In genomic region chr14:73172196-73173011, GRCm38 (mm10) we compare ENCODE assay signal across 11 mouse cellular contexts. TPM values are rescaled to one million over a fixed set of nuclear protein-coding genes. Genes with fewer than 3 reads are reported as not detected.
DNase-seq lines count a peak whose midpoint lies in the region.
"Had no signal": no experiment of that assay in that cellular context is flagged by ENCODE, and none has a peak within 500 bp of the region (broad histone marks: within the 10 kb centered on the region; RNA-seq: fewer than 3 reads in every experiment).

No protein-coding gene starts in this region.

- intact Hi-C loops in heart, postnatal 25 days (cut with DNase I): no loop called here
- intact Hi-C loops in left cerebral cortex, postnatal 10 days (cut with DNase I): no loop called here

- peak; percentile 97 for DNase-seq in heart, adult 11 months
- no peak for DNase-seq in heart, postnatal 25 days (ENCODE audit: low spot score)
- DNase-seq in lung, postnatal 25 days (ENCODE audit: low spot score): peak; percentile 47
- DNase-seq in lung, postnatal 14 days: no peak
- peak; percentile 48 for DNase-seq in cerebellum, adult 8-10 months
- peak; percentile 37 for DNase-seq in mesoderm, embryonic 11.5 days (ENCODE audit: low read depth, low spot score)
- DNase-seq in ovary, postnatal 10 days (ENCODE audit: low spot score): no peak
- DNase-seq in left cerebral cortex, postnatal 10 days (ENCODE audit: extremely low spot score in 1 of 2, low spot score in 2 of 2): no peak
- DNase-seq: kidney, adult 9 months; right cerebral cortex, postnatal 4 days; thymus, postnatal 25 days had no signal

RNA-seq across cellular contexts. Expression of gene Rcbtb2, which starts 49.6 kb away (rescaled TPM):
- total RNA-seq in heart, postnatal 25 days (2021): 10 to 100 TPM; 20.4 to 22.9 TPM
- 10 to 100 TPM; 25.2 to 27.1 TPM for total RNA-seq in left cerebral cortex, postnatal 10 days (2021)

Comparison
In these comparisons a context has a peak if more than half of its experiments do, and no peak if none do; other contexts are left out.
1. DNase-seq: peak in heart, adult 11 months (single experiment), lung, postnatal 25 days (single experiment), cerebellum, adult 8-10 months (single experiment) and mesoderm, embryonic 11.5 days (single experiment); none in heart, postnatal 25 days (single experiment), lung, postnatal 14 days (single experiment), ovary, postnatal 10 days (single experiment) and left cerebral cortex, postnatal 10 days (0 of 2).